Mouse (Mus musculus): ENCODE measurements around the gene Prss8. TPM values are rescaled to one million over a fixed set of nuclear protein-coding genes. Genes with fewer than 3 reads are reported as not detected.
"Not testable (repeated sequence)": the region's sequence is repeated elsewhere in the genome, so short reads cannot be mapped to it uniquely, and the experiment has no call there.

Gene Prss8
- polyA plus RNA-seq, 1 experiment from 2014 or later, result 48.8 TPM

DNA sequence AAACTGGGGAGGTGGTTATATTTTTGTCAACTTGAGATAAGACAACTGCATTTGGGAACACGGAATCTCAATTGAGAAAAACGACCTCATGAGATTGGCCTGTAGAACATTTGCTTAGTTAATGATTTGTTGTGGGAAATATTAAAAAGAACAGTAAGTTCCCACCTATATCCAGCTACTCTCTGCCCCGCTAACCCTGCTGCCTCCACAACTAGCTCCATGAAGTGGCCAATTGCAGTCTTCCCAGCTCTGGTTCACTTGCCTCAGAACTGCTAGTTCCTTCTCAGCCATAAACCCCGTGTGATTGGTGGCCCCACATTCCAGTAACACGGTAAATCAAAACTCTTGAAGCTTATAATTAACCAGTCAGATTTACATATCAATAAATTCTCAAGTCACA, 29.5 kb upstream of the Prss8 start:
- Histone ChIP-seq H3K27ac (ENCODE audit: low read depth) (no peak overlapping the region), H3K4me3 (ENCODE audit: low read depth, low read length) (no peak overlapping the region), H3K36me3 (ENCODE audit: insufficient read depth) (no peaks in the 10 kb centered on the region), H3K9me3 (ENCODE audit: low read depth, low read length) (no peaks in the 10 kb centered on the region), H3K27me3 (ENCODE audit: insufficient read depth, low read length) (no peaks in the 10 kb centered on the region), H3K4me1 (ENCODE audit: insufficient read depth) (no peaks in the 10 kb centered on the region), H3K4me2 (no peak overlapping the region), H3K9ac (no peak overlapping the region)
- DNase-seq (no peak), ATAC-seq (ENCODE audit: insufficient read depth) (no peak)
- WGBS, result 48% methylated on average over 5 of the region's 5 CpGs
- no peak for TF ChIP-seq CTCF (IDR thresholded peaks at IDR 0.05; ENCODE audit: low read depth)

DNA sequence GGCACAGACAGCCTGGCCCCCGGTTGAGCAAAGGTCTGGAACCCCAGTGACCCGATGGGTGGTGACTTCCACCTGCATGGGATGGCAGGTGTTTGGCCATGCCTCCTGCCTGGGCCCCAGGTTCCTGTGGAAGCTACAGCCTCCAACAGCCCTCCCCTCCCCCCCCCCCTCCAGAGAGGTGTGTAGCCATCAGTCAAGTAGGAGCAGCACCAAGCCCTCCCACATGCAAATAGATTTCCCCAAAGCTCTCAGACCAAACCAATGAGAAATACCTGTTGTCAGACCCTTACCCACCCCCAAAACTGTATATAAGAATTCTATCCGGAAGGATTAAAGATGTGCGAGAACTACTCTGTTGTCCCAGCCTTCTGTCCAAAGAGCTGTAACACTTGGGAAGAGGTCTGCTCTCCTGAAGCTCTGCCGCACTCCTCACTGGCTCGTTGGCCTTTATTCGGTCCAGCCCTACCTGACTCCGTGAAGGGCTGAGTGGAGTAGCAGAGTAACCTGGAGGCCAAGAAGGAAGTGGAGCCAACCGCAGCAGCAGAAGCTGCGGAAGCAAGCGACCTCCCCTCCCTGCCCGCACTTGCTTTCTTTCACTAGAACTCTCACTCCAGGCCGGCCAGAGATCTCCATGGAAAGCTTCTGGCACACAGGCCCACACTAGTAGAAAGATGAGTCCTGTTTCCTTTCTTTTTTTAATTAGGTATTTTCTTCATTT, 23.1 kb upstream of the Prss8 start:
- H3K4me1 ChIP-seq (ENCODE audit: insufficient read depth), result no peaks in the 10 kb centered on the region
- TF ChIP-seq CTCF (IDR thresholded peaks at IDR 0.05; ENCODE audit: low read depth), result no peak
- no peaks in the 10 kb centered on the region for H3K36me3 ChIP-seq (ENCODE audit: insufficient read depth)
- WGBS, result 33% methylated on average over 13 of the region's 13 CpGs
- H3K4me3 ChIP-seq (ENCODE audit: low read depth, low read length), result no peak overlapping the region
- no peak overlapping the region for H3K4me2 ChIP-seq
- H3K27me3 ChIP-seq (ENCODE audit: insufficient read depth, low read length), result no peaks in the 10 kb centered on the region
- H3K9me3 ChIP-seq (ENCODE audit: low read depth, low read length), result no peaks in the 10 kb centered on the region
- no peak for ATAC-seq (ENCODE audit: insufficient read depth)
- no peak overlapping the region for H3K27ac ChIP-seq (ENCODE audit: low read depth)
- H3K9ac ChIP-seq, result no peak overlapping the region
- DNase-seq, result no peak

DNA sequence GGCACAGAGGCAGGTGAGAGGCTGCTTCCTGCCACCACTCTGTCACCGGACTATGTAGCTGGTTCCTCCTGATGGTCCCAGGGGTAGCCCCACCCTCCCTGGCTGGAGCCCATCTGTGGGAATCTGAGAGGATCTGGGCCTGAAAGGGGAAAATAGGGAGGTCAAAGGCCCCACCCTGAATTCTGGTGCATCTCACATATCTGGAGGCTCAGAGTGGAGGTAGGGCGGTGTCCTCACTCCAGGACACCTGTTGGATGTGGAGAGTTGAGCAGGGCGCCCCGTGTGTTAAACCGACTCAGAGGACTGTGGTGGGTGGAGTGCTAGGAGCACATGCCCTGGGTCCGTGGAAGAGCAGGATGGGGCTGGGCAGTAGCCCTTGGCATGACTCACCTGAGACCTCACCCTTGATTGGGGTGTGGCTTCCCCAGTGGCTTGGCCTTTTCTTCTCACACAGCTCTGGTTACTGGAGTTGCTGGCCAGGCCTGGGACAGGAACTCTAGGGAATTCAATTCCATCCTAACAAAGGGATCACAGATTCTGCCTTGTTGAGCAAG, 16.6 kb upstream of the Prss8 start, which contains the start of gene Prss36:
Gene Prss36, minus strand, starts transcription at position 256 of the 554 bp plus-strand sequence.
- no peak within 1 kb of the TSS for H3K27ac ChIP-seq (ENCODE audit: low read depth)
- 69% methylated on average over 6 of the region's 6 CpGs for WGBS
- peaks cover 25% of the 10 kb centered on the region for H3K27me3 ChIP-seq (ENCODE audit: insufficient read depth, low read length)
- no peak within 1 kb of the TSS for H3K4me2 ChIP-seq
- no peaks in the 10 kb centered on the region for H3K4me1 ChIP-seq (ENCODE audit: insufficient read depth)
- H3K9ac ChIP-seq, result no peak within 1 kb of the TSS
- no peak for TF ChIP-seq CTCF (IDR thresholded peaks at IDR 0.05; ENCODE audit: low read depth)
- no peaks in the 10 kb centered on the region for H3K36me3 ChIP-seq (ENCODE audit: insufficient read depth)
- H3K4me3 ChIP-seq (ENCODE audit: low read depth, low read length), result no peak within 1 kb of the TSS
- no peaks in the 10 kb centered on the region for H3K9me3 ChIP-seq (ENCODE audit: low read depth, low read length)
- DNase-seq (no peak), ATAC-seq (ENCODE audit: insufficient read depth) (no peak)

DNA sequence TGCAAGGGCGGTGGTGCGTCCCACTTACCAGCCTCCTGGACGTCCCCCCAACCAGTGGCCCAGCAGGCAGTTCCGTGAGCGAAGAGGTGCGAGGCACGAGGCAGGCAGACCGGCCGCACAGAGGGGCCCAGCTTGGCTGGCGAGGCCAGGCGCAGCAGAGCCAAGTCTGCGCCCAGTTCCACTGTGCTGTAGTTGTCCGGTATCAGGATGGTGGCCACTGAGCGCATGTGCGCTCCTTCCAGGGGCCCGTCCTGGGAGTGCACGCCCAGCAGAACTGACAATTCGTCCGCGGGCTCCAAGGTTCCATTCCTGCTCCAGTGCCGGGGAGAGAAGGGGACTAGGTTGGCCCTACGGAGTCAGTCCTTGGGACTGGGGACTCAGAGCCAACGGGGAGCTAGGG, 14.7 kb upstream of the Prss8 start:
- ATAC-seq (ENCODE audit: insufficient read depth), result peak; percentile 75
- H3K27me3 ChIP-seq (ENCODE audit: insufficient read depth, low read length), result peaks cover 25% of the 10 kb centered on the region
- TF ChIP-seq CTCF (IDR thresholded peaks at IDR 0.05; ENCODE audit: low read depth), result no peak
- peak overlapping the region; percentile 53 for H3K4me2 ChIP-seq
- no peaks in the 10 kb centered on the region for H3K36me3 ChIP-seq (ENCODE audit: insufficient read depth)
- no peak overlapping the region for H3K27ac ChIP-seq (ENCODE audit: low read depth)
- H3K9me3 ChIP-seq (ENCODE audit: low read depth, low read length), result no peaks in the 10 kb centered on the region
- H3K4me1 ChIP-seq (ENCODE audit: insufficient read depth), result no peaks in the 10 kb centered on the region
- WGBS, result 9% methylated on average over 23 of the region's 23 CpGs
- H3K4me3 ChIP-seq (ENCODE audit: low read depth, low read length), result peak overlapping the region; percentile 17; the same call in 1 of the 2 replicates
- H3K9ac ChIP-seq, result no peak overlapping the region; the same call in 1 of the 2 replicates
- DNase-seq, result peak; percentile 63

DNA sequence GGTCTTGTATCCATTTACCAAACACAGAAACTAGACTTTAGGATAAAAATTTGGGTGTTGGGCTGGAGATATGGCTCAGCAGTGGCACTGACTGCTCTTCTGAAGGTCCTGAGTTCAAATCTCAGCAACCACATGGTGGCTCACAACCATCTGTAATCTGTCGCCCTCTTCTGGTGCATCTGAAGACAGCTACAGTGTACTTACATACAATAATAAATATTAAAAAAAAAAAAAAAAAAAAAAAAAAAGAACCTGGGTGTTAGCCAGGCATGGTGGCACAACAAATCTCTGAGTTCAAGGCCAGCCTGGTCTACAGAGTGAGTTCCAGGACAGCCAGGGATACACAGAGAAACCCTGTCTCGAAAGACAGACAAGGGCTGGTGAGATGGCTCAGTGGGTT, 12.2 kb upstream of the Prss8 start:
- not testable (repeated sequence) for H3K4me1 ChIP-seq (ENCODE audit: insufficient read depth); ATAC-seq (ENCODE audit: insufficient read depth); H3K4me3 ChIP-seq (ENCODE audit: low read depth, low read length); DNase-seq; H3K27ac ChIP-seq (ENCODE audit: low read depth); H3K9me3 ChIP-seq (ENCODE audit: low read depth, low read length); H3K9ac ChIP-seq; H3K4me2 ChIP-seq; H3K36me3 ChIP-seq (ENCODE audit: insufficient read depth)
- 44% methylated on average over 2 of the region's 2 CpGs for WGBS
- H3K27me3 ChIP-seq (ENCODE audit: insufficient read depth, low read length), result peaks cover 25% of the 10 kb centered on the region

DNA sequence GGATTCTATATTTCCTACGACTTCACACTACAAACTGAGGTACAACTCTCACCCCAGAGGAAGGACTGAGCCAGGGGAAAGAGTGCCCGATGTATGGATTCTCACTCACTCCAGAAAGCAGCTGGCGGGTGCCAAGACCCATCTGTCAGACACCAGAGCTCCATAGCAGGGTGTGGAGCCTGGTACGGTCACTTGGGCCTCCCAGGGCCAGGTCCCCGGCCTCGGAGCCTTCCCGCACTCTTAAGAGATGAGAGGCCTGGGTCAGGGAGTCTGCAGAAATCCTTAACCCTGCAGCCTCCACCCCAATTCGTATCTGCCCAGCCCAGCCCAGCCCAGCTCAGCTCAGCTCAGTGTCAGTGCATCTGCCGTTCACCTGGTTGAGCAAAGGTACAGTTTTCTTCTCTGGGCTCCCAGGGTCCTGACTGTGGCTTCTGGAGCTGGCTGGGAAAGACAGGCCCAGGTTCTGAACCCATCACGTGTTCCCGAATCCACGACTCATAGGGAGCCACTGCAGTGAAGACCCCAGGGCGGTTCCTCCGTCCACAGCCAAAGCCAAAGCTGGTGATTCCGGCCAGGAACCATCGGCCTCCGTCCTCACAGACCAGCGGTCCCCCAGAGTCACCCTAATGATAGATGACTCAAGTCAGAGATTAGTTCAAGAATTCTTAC, 6.4 kb upstream of the Prss8 start:
- H3K9ac ChIP-seq, result peak overlapping the region; percentile 76
- H3K4me1 ChIP-seq (ENCODE audit: insufficient read depth), result peaks cover 3% of the 10 kb centered on the region
- peak overlapping the region; percentile 71 for H3K4me3 ChIP-seq (ENCODE audit: low read depth, low read length)
- peak overlapping the region; percentile 97 for H3K4me2 ChIP-seq
- H3K9me3 ChIP-seq (ENCODE audit: low read depth, low read length), result no peaks in the 10 kb centered on the region
- H3K27me3 ChIP-seq (ENCODE audit: insufficient read depth, low read length), result no peaks in the 10 kb centered on the region
- no peak for ATAC-seq (ENCODE audit: insufficient read depth)
- H3K36me3 ChIP-seq (ENCODE audit: insufficient read depth), result no peaks in the 10 kb centered on the region
- H3K27ac ChIP-seq (ENCODE audit: low read depth), result no peak overlapping the region
- DNase-seq, result no peak
- WGBS, result 46% methylated on average over 18 of the region's 18 CpGs
- no peak for TF ChIP-seq CTCF (IDR thresholded peaks at IDR 0.05; ENCODE audit: low read depth)

DNA sequence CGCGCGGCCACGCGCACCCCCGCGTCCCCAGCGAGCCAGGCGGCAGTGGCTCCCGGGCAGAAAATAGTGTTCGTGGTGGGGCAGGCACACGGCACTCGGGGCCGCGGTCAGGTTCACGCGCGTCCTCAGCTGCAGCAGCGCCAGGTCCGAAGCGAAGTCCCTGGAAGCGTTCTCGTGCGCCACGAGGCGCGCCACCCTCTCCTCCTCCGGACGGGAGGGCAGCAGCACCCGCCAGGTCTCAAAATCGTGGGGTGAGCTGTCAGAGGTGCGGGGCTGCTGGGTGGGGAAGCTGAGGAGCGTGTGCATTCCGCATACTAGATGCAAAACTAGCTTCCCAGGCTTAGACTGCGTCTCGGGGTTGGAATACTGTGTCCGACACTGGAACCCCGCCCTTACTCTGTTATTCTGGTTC, 5.8 kb upstream of the Prss8 start:
- peak overlapping the region; percentile 71 for H3K4me3 ChIP-seq (ENCODE audit: low read depth, low read length)
- H3K4me1 ChIP-seq (ENCODE audit: insufficient read depth), result peaks cover 6% of the 10 kb centered on the region
- no peaks in the 10 kb centered on the region for H3K36me3 ChIP-seq (ENCODE audit: insufficient read depth)
- under 1% methylated on average over 38 of the region's 38 CpGs for WGBS
- DNase-seq (peak; percentile 48), ATAC-seq (ENCODE audit: insufficient read depth) (peak; percentile 43)
- TF ChIP-seq CTCF (IDR thresholded peaks at IDR 0.05; ENCODE audit: low read depth), result no peak
- no peaks in the 10 kb centered on the region for H3K27me3 ChIP-seq (ENCODE audit: insufficient read depth, low read length)
- peak overlapping the region; percentile 69; the same call in 1 of the 2 replicates for H3K27ac ChIP-seq (ENCODE audit: low read depth)
- H3K9ac ChIP-seq, result peak overlapping the region; percentile 76
- peak overlapping the region; percentile 97 for H3K4me2 ChIP-seq
- no peaks in the 10 kb centered on the region for H3K9me3 ChIP-seq (ENCODE audit: low read depth, low read length)

All from lung, embryonic 14.5 days (tissue).